Mouse (Mus musculus) c-Kit-positive CD71-negative TER-119-negative erythroid progenitor cells, embryonic 14.5 days (primary cell): ENCODE measurements around the gene Slc25a21.

Experiments
- DNase-seq: peaks from one replicate; pipeline ENCODE4 v3.0.0-alpha.2; 2013; ENCODE audit warnings: low read depth

Gene Slc25a21

GRCm38 (mm10) chr12:57184401-57185147 lies 12.7 kb downstream of the Slc25a21 start:
- DNase-seq = no peak

GRCm38 (mm10) chr12:57179465-57180188 lies 17.6 kb downstream of the Slc25a21 start:
- DNase-seq = no peak

GRCm38 (mm10) chr12:57178818-57179217 lies 18.5 kb downstream of the Slc25a21 start:
- DNase-seq = no peak

- DNase-seq = no peak
These were observed 34.0 kb downstream of the Slc25a21 start for GRCm38 (mm10) chr12:57163294-57163693.

GRCm38 (mm10) chr12:57162840-57163239 lies 34.4 kb downstream of the Slc25a21 start:
- DNase-seq = no peak

GRCm38 (mm10) chr12:57159904-57160303 lies 37.4 kb downstream of the Slc25a21 start:
- DNase-seq = no peak

- DNase-seq = no peak
These were observed 39.0 kb downstream of the Slc25a21 start for GRCm38 (mm10) chr12:57158266-57158665.

- no peak for DNase-seq
These were observed 58.3 kb downstream of the Slc25a21 start for GRCm38 (mm10) chr12:57138937-57139336.

- DNase-seq = no peak
These were observed 59.5 kb downstream of the Slc25a21 start for GRCm38 (mm10) chr12:57137809-57138208.

GRCm38 (mm10) chr12:57118602-57119001 lies 78.7 kb downstream of the Slc25a21 start:
- DNase-seq = no peak

- no peak for DNase-seq
These were observed 81.8 kb downstream of the Slc25a21 start for GRCm38 (mm10) chr12:57115516-57115915.

GRCm38 (mm10) chr12:57109363-57109762 lies 87.9 kb downstream of the Slc25a21 start:
- no peak for DNase-seq

GRCm38 (mm10) chr12:57102322-57102721 lies 95.0 kb downstream of the Slc25a21 start:
- DNase-seq = no peak

- DNase-seq = no peak
These were observed 96.7 kb downstream of the Slc25a21 start for GRCm38 (mm10) chr12:57100549-57100948.

GRCm38 (mm10) chr12:57099066-57099465 lies 98.2 kb downstream of the Slc25a21 start:
- DNase-seq = no peak

- no peak for DNase-seq
These were observed 98.9 kb downstream of the Slc25a21 start for GRCm38 (mm10) chr12:57098371-57098770.

GRCm38 (mm10) chr12:57093107-57093506 lies 104.2 kb downstream of the Slc25a21 start:
- no peak for DNase-seq

GRCm38 (mm10) chr12:57084519-57084918 lies 112.8 kb downstream of the Slc25a21 start:
- no peak for DNase-seq

GRCm38 (mm10) chr12:57083533-57083932 lies 113.7 kb downstream of the Slc25a21 start:
- no peak for DNase-seq

GRCm38 (mm10) chr12:57076606-57077005 lies 120.7 kb downstream of the Slc25a21 start:
- DNase-seq = no peak

GRCm38 (mm10) chr12:57072616-57073015 lies 124.7 kb downstream of the Slc25a21 start:
- no peak for DNase-seq

GRCm38 (mm10) chr12:57068607-57069006 lies 128.7 kb downstream of the Slc25a21 start:
- DNase-seq = no peak

GRCm38 (mm10) chr12:57019737-57020136 lies 177.5 kb downstream of the Slc25a21 start:
- DNase-seq = no peak
